Mouse (Mus musculus) embryo, embryonic 11.5 days (tissue): ENCODE measurements around the gene Acer2.
A peak's percentile ranks its signal among the peaks of the same experiment; 100 is the strongest.

ENCODE experiments used
- DNase-seq: peaks from one replicate; pipeline ENCODE4 v3.0.0-alpha.2; 2012; ENCODE audit warnings: low read depth, low spot score

Gene Acer2

GRCm38 (mm10) chr4:86886160-86886878, 12.1 kb downstream of the Acer2 start:
- DNase-seq: no peak

- DNase-seq: no peak
Observed at GRCm38 (mm10) chr4:86887879-86888278, 13.7 kb downstream of the Acer2 start.

- DNase-seq: no peak
Observed at GRCm38 (mm10) chr4:86897411-86897810, 23.2 kb downstream of the Acer2 start.

- DNase-seq: no peak
Observed at GRCm38 (mm10) chr4:86898791-86899474, 24.7 kb downstream of the Acer2 start.

- no peak for DNase-seq
Observed at GRCm38 (mm10) chr4:86902351-86902750, 28.2 kb downstream of the Acer2 start.

- DNase-seq: no peak
Observed at GRCm38 (mm10) chr4:86904969-86905368, 30.8 kb downstream of the Acer2 start.

- no peak for DNase-seq
Observed at GRCm38 (mm10) chr4:86905869-86906268, 31.7 kb downstream of the Acer2 start.

GRCm38 (mm10) chr4:86911576-86912341, 37.6 kb downstream of the Acer2 start:
- DNase-seq: no peak

GRCm38 (mm10) chr4:86912757-86913156, 38.6 kb downstream of the Acer2 start:
- no peak for DNase-seq

- no peak for DNase-seq
Observed at GRCm38 (mm10) chr4:86916062-86916461, 41.9 kb downstream of the Acer2 start.

GRCm38 (mm10) chr4:86923476-86924055, 49.4 kb downstream of the Acer2 start:
- no peak for DNase-seq

- DNase-seq: peak; percentile 69
Observed at GRCm38 (mm10) chr4:86924804-86925458, 50.7 kb downstream of the Acer2 start.

- DNase-seq: no peak
Observed at GRCm38 (mm10) chr4:86926997-86927396, 52.8 kb downstream of the Acer2 start.

GRCm38 (mm10) chr4:86930101-86930635, 56.0 kb downstream of the Acer2 start:
- DNase-seq: no peak

- no peak for DNase-seq
Observed at GRCm38 (mm10) chr4:86930636-86931456, 56.6 kb downstream of the Acer2 start.

- DNase-seq: no peak
Observed at GRCm38 (mm10) chr4:86933026-86933425, 58.8 kb downstream of the Acer2 start.

- DNase-seq: no peak
Observed at GRCm38 (mm10) chr4:86936217-86936616, 62.0 kb downstream of the Acer2 start.

GRCm38 (mm10) chr4:86936706-86937105, 62.5 kb downstream of the Acer2 start:
- no peak for DNase-seq

- no peak for DNase-seq
Observed at GRCm38 (mm10) chr4:86942656-86943055, 68.5 kb downstream of the Acer2 start.

GRCm38 (mm10) chr4:86943296-86943695, 69.1 kb downstream of the Acer2 start:
- DNase-seq: no peak
